Mouse (Mus musculus) CD4-positive, CD25-positive, alpha-beta regulatory T cell, adult 2 months (primary cell): ENCODE data around the gene Acvrl1.

Experiments
- DNase-seq: peaks from one replicate; pipeline ENCODE4 v3.0.0-alpha.2; 2012; ENCODE audit warnings: low read depth, low spot score

Acvrl1 gene

DNA sequence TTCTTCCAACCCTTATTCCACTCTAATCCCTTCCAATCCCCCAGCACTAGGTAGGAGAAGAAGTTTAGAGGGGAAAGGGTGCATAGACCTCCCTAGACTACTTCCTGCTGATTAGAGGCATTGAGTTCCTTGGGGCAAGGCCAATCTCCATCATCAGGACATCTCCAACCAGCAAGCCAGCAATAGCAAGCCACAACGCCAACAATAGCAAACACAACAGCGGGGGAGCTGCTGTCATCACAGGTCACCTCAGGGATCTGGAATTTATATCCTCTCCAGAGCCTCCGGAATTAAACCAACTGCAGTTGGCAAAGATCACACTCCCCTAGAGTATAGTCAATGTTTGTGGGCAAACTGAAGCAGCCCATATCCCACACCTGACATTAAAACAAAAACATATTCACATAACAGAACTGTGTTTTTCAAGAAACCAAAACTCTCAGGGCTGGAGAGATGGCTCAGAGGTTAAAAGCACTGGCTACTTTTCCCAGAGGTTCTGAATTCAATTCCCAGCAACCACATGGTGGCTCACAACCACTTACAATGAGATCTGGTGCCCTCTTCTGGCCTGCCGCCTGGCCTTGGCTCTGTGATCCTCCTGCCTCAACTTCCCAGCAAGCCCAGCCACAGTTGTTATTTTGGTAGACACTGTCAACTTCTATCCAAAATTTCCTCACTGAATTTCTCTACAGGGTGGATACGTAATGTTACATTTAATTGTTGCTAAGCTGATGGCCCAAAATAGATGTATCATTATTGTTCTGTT, 20.2 kb upstream of the Acvrl1 start:
- DNase-seq, result peak; percentile 25

DNA sequence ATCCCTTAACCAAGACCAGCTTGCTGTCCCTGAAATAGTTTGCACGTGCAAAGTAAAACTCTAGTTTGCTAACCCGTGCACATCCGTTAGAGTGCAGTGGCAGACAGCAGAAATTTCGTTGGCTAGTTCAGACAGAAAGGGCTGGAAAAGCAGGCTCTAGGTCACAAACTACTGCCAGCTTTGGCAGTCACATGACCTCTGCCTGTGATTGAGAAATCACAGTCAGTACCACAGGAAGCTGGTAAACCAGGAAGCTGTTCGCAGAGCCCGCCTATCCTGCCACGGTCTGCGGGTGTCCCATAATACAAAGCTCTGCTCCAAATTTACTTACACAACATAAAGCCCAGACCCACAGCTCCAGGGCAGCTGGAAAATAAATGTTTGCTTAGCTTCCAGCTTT, 15.1 kb upstream of the Acvrl1 start:
- peak; percentile 44 for DNase-seq

DNA sequence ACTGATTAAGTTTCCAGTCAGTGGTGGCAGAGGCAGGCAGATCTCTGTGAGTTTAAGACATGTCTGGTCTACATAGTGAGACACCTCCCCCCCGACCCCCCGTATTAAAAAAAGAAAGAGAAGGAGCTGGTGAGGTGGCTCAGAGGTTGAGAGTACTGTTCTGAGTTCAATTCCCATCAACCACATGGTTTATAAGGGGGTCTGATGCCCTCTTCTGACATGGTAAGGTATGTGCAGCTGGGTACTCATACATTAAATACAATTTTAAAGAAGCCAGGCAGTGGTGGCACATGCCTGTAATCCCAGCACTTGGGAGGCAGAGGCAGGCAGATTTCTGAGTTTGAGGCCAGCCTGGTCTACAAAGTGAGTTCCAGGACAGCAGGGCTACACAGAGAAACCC, 14.5 kb upstream of the Acvrl1 start:
- DNase-seq, result peak; percentile 29

DNA sequence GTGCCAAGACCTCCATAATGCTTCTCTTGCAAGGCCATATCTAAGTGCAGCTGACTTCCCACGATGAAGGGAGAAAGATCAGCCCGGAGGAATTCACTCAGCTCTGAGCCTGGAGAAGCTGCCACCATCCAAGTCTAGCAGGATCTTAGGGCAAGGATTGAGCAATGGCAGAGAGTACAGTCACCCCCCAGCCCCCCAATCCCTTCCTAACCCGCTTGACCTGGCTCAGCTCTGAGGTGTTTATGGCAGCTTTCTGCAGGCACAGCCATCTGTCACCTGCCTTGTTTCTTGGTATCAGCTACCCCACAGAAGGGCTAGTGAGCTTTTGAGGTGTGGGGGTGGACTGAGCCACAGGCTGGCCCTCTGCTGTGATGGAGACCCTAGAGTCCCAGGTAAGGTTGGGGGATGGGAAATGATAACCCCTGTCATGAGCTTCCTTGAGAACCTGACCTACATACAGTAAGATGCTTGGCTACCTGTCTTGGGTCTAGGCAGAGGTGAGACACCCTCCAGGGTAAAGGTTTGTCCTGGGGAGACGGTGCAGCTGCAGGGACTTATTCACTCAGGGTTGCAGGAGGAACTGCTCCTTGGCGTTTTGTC, 12.7 kb upstream of the Acvrl1 start, which contains the start of gene Ankrd33:
Gene Ankrd33, plus strand, starts transcription at position 245 of the 600 bp plus-strand sequence.
- no peak for DNase-seq

DNA sequence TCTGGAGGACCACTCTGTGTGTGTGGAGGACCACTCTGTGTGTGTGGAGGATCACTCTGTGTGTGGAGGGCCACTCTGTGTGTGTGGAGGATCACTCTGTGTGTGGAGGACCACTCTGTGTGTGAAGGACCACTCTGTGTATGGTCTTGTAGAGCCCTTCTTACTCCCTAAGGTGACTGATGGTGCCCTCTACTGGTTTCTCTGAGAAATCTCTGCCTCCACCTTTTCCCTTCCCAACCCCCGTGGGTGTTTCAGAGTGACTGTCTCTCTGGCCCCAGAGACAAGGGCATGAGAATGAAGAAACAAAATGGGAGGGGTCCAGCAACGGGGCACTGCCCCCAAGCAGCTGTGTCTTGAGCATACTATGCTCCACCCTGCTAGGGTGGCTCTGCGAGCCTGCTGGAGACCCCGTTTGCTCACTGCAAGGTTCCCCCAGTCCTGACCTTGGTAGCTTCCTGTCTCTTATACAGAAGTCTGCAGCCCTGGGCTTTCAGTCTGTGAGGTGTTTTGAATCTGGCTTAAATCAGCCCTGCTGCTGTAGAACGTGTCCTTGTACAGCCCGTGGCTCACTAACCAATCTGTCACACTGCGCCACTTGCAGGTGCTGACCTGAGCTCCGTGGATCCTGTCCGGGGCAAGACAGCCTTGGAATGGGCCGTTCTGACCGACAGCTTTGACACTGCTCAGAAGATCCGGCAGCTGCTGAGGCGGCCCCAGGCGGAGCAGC, 9.8 kb upstream of the Acvrl1 start:
- DNase-seq, result peak; percentile 37

DNA sequence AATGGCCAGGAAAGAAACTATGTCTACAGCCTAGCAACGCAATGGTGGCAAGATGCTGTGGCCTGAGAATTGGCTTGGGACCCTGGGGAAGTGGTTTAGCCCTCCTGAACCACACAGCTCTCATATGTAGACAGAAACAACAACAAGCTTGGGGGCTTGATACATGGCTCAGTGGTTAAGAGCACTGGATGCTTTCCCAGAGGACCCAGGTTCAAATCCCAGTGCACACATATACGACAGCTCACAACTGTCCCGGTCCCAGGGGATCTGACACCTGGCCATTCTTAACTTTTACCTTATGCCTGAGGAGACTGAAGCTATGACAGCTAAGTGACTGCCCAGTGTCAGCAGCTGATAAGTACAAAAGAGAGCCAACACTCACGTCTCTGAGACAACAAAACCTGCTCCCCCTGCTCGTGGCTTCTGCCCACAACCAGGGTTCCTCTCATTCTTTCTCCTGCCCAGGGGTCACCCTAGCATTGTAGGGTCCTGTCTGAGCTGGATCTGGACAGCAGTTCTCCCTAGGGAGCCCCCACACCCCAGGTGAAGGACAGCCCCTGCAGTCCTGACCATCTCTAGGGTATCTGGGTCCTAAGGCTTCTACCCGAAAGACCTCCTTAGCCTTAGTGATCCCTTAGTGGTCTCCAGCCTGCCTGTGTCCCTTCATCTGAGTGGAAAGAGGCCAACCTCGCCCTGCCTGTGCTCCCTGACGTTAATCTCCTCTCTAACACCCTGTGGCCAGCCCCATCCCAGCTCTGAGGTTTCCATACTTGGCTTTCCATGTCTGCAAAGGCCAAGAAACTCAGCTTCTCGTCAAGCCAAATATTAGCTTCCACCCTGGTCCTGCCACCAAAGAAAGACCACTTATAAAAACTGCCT, 6.7 kb upstream of the Acvrl1 start:
- DNase-seq, result no peak

DNA sequence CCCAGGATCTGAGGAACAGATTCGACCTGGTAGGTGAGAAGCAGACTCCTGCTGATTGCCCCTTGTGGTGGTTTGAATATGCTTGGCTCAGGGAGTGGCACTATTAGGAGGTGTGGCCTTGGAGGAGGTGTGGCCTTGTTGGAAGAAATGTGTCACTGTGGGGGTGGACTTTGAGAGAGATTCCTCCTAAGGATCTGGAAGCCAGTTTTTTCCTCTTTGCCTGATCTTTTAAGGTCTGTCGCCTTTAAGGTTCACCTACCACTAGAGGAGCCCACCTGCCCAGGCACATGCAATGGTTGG, 6.1 kb upstream of the Acvrl1 start:
- no peak for DNase-seq

DNA sequence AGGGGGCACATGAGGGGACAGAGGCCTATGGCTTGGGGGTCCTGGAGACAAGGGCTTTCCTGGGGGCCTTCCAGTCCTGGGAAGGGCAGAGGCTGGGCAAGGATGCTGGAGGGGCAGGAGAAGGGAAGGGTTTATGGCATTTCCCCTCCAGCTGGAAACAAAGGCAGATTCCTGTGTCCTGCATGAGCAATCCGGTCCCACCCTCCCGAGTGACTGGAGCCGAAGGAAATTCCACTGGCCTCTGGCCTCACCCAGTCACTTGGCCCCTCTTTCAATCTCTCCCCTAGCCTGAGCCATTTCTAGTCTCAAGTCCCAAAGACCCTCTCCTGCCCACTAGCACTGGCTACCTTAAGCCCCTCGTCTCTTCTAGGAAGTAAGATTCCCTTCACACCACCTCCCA, 5.1 kb upstream of the Acvrl1 start:
- DNase-seq, result no peak

DNA sequence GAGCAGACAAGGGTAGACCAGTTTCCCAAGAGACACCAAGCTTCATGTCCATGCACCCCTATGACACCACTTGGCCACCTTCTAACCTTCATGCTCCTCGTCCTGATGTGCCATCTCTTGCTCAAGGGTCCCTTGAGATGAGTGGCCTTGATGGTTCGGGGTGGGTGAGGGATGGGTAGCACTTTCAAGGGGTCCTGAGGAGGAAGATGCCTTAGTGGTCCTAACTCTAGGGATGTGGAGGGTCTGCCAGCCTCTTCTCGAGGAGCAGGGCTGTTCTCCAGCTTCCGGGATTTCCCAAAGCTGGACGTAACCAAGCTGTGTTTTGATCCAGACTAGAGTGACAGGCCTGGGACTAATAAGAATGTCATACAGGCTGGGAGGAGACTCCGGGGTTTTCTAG, 2.8 kb upstream of the Acvrl1 start:
- no peak for DNase-seq

DNA sequence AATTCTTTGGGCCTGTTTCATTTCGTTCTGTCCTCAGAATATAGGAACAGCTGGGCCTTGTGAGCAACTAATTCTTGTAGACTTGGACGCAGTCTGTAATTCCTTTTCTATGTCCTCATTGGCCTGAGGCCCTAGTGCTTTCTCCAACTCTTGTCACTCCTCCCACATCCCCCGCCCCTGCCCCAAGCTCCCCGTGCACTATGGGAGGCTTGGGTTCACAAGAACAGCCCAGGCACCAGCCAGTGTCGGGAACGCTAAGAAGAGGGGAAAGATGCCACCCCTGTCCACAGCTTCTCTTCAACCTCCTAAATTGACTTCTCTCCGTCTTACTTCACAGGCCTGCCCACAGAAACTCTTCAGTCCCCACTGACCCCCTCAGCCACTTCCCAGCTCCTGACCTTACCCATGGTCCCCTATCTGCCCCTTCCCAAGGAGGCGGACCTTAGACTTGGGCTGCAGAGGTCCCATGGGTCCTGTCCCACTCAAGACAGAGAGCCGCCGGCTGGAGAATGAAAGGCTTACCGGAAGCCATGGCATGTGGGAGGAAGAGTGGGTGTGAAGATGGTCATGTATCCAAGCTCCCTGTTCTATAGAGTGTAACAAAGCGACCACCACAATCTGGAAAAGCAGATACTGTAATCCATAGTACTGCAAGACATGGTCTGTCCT, 1.3 kb upstream of the Acvrl1 start:
- no peak for DNase-seq

DNA sequence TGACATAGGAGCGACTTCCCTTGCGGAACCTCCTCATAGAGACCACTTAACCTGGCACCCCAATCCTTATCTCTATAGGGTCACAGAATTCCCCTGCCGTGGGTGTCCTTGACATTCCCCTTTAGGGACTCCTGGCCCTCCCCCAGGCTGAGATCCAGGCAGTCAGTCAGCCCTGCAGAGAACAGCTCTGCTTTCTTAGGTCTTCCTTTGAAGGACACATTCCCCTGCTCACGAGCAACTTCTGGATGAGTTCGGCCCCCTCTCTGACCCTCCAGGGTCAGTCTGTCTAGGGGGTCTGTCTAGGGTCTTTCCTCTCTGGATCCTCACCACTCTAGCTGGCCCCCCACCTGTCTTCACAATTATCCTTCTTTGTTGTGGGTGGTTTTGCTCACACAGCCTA, 1.1 kb downstream of the Acvrl1 start:
- no peak for DNase-seq

DNA sequence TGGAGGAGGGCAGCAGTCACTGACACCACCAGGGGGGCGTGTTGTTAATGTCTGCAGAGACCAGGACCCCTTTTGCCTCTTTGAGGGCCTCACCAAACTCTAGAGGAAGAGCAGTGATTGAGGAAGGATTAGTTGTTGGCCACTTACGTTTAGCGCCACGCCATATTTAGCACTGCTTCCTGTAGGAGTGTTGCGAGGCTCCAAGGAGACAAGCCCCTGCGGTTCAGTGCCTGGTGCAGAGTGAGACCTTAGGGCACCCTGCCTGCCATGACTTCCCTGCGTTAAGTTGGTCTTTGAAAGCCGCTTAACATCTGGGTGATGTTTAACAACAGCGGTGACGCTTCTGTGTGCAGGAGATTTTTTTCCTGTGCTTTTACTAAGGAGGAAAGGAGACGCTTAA, 3.2 kb downstream of the Acvrl1 start:
- no peak for DNase-seq

DNA sequence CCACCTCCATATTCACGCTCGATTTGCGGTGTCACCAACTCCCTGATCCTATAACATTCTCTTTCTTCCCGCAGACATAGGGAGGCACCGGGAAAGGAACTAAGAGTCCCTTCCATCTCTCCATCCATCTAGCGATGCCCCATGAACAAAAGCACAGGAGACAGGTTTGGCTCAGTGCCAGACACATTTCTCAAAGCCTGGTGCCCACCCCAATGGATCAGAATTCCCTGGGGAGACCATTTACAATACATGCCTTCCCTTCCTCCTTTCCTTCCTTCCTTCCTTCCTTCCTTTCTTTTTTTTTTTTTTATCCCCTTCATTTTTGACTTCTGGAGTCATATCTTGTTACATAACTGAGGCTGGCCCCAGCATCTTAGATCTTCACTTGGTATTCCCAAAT, 3.7 kb downstream of the Acvrl1 start:
- DNase-seq, result no peak

DNA sequence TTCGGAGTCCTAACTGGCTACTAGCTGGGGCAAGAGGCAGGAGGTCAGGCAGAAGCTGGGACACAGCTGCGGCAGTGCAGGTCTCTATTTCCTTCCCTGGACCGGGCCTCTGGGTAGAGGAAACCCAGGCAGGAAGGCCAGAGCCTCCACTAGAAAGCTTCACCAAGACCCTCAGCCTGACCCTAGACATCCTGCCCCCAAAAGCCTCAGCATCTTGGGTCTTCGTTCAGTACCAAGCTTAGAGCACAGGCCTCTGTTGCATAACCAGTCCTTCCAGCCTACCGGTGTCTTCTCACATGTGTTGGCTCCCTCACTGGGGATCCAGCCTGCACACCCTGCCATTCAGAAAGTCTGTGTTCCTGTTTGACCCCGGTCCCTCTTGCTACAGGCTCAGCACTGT, 4.4 kb downstream of the Acvrl1 start:
- no peak for DNase-seq

DNA sequence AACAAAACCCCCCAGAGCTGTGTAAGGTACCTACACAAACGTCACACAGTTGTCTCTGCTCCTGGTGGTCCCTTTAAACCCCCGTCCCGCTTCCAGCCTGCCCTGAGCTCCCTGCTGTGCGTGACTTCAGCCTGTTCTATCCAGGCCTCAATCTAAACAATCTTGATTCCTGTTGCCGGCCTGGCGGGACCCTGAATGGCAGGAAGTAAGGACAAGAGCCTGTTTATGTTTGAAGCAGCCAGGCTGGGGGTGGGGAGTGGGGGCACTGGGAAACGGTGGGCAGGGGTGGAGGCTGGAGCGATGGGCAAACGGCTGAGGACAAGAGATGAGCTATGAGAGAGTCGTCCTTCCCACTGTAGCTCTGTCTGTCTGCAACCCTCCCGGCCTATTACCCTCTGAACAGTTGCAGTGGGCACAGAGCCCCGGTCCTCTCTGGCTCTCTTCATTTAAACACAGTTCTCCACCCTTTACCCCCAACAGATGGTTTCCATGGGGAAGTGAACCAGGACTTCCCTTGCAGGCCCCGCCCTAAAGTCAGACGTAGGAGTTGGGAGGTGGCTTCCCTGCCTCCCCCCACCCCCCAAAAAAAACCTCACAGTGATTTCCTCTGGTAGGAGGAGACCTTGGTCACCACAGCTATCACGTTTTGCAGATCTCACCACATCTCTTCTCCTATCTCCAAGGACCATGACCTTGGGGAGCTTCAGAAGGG, 5.8 kb downstream of the Acvrl1 start:
- peak; percentile 69 for DNase-seq

DNA sequence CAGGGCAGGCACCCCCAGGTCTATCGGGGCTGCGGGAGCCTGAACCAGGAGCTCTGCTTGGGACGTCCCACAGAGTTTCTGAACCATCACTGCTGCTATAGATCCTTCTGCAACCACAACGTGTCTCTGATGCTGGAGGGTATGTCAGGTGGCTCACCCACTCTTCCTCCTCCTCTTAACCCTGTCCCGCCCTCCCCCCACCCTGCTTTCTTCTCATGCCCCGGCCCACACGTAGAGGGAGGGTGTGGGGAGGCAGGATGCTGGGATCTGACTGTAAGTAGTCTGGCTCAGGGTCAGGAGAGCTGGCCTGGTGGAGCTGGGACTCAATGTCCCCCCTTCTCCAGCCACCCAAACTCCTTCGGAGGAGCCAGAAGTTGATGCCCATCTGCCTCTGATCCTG, 7.1 kb downstream of the Acvrl1 start:
- DNase-seq, result peak; percentile 44

DNA sequence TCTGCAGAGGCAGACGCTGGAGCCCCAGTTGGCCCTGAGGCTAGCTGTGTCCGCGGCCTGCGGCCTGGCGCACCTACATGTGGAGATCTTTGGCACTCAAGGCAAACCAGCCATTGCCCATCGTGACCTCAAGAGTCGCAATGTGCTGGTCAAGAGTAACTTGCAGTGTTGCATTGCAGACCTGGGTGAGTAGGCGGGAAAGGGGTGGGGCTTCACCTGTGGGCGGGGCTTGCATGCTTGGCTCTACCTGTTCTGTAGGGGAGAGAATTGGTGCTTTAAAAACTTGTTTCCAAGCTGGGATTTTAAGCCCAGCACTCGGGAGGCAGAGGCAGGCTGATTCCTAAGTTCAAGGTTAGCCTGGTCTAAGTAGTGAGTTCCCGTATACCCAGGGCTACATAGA, 9.1 kb downstream of the Acvrl1 start:
- DNase-seq, result no peak

DNA sequence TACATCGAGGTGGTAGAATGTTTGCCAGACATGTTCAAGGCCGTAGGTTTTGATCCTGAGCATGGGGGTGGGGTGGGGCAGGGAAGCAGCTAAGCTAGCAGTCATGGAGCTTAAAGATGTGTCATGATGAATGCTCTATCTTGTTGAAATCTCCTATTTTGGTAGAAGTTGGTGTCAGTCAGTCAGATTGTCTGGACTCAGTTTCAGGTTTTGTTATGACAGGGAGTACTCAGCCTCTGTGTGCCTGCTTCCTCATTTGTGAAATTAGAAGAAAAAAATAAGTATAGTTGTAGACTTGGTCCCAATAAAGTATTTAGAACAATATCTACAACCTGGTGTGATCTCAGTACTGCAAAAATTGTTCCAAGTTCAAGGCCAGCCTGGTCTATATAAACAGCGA, 10.4 kb downstream of the Acvrl1 start:
- no peak for DNase-seq

DNA sequence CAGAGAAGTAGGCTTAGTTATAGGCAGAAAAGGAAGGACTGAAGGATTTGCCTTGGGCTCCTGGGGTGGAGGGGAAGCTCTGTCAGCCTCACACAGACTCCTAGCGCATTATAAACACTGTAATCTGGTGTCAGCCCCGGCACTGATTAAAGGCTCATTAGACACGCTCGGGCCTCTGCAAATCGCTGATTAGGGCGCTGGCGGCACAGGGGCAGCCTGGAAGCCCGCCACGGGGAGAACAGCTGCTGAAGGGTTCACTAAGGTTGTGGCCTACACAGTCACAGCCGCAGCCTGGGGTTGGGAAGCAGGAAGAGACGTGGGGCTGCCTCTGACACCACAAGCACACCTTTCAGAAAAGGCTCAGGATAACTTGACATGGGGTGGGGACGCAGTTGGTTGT, 11.6 kb downstream of the Acvrl1 start:
- DNase-seq, result no peak

DNA sequence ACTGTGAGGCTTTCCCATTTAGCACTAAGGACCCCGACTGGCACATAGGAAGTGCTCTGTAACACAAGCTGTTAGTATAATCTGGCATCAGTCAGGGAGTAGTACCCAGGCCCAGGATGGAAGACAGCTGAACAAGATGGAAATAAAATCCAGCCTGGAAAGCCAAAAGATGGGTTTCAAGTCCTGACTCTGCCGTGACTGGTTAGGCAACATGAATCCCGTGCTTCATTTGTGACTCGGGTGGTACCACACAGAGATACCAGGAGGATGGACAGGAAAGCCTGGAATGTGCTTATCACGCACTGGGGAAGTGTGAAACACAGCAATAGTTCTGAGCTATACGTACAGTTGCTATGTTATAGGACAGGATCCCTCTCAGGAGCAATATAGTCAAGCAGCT, 12.3 kb downstream of the Acvrl1 start:
- DNase-seq, result no peak

DNA sequence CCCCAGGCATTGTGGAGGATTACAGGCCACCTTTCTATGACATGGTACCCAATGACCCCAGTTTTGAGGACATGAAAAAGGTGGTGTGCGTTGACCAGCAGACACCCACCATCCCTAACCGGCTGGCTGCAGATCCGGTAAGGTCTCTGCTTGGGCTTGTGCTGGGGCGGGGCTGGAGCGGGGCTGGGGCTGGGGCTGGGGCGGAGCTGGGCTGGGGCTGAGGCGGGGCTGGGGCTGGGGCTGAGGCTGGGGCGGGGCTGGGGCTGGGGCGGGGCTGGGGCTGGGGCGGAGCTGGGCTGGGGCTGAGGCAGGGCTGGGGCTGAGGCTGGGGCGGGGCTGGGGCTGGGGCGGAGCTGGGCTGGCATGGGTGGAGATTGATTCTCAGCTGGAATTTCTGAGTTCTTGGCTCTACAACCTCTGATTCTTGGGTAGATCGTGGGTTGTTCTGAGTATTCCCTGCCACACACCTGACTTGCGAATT, 12.8 kb downstream of the Acvrl1 start:
- DNase-seq, result peak; percentile 78
